Mouse (Mus musculus) kidney, postnatal 4 days (tissue): ENCODE measurements around the gene Tbc1d30.

ENCODE experiments used
- DNase-seq, 2 experiments: peaks; one replicate each; pipeline ENCODE4 v3.0.0; 2021; ENCODE audit warnings: mixed read lengths in 2 of 2

The Tbc1d30 gene

GRCm38 (mm10) chr10:121351066-121351581 lies at the start of gene Tbc1d30:
Gene Tbc1d30, minus strand, starts transcription at chr10:121351278.
- DNase-seq, result peak; percentile 61 to 76

DNA sequence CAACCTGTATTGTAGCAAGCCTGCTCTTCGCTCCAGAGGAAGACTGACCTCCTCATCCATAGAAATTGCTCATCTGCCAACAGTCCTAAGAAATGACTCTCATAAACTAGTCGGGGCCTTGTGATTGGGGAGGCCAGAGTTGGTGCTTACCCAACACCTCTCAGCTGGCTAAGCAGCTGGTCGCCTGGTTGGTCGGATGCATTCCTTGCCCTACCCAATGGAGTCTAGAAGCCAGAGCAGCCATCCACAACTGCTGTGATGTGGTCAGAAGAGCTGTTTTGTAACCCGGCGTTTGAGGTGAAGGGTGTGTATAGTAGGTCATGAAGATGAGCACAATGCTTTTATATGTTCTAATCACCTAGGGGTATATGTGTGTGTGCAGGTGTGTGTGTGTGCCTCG lies 47.5 kb upstream of the Tbc1d30 start:
- no peak for DNase-seq

DNA sequence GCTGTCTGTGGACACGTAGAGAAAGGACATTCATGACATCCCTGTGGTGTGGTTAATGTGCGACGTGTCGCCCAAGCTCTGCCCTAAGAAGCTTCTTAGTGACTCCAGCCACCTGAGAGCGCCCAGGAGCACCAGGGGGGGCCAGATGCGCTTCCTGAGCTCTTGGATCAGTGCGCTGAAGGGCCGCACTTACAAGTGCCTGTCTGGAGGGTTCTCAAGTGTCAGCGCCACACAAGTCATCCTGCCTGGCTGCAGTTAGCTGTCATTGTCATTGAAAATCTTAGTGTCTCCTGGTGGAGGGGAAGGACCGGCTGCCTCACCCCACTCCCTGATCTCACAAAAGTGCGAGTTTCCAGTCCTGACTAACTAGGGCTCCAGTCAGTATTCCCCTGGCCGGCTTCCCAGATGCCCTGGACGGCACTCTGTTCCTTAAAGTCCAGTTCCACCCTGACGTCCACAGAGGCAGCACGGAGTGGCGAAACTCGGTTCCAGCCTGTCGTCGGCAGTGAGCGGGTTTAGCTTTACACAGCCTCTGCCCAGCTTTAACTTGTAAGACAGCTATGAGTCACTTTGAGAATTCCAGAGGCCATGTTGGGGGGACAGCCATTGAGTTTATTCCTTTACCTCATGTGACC lies 44.6 kb upstream of the Tbc1d30 start:
- DNase-seq, result no peak

GRCm38 (mm10) chr10:121394789-121395325 lies 43.8 kb upstream of the Tbc1d30 start:
- DNase-seq, result no peak

- no peak for DNase-seq
Measured at GRCm38 (mm10) chr10:121394270-121394669, 43.2 kb upstream of the Tbc1d30 start.

DNA sequence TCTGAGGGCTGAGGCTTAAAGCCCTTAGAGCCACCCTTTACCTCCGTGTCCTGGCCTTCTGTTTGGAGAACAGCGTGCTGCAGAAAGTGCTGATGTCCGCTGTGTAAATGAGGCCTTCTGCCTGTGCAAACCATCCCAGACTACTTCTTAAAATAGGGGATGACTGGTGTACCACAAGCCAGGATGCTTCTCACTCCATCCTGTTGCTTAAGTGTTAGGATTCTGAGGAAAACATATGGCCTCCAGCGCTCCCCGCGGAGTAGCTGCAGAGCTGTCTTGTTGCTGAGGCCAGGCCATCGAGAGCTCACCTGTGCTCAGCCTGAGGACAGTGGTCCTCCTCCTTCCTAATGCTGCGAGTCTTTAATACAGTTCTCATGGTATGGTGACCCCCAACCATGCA lies 40.8 kb upstream of the Tbc1d30 start:
- no peak for DNase-seq

DNA sequence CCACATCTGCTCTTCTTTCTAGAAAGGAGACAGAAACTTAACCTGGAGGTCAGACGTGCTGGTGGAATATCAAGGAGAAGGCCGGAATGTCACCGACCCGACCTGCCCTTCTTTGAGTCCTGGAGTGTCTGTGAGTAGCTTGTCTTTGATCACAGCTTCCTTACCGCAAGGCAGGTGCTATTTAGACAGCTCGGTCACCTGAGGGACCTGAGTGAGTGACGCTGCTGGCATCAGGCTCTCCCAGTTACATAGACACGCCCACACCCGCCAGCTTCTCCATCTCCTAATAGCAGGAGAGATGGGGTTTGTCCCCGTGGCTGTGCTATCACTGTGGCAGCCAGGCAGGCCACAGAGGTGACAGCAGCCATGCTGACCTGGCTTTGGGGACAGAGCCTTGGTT lies 39.5 kb upstream of the Tbc1d30 start:
- no peak for DNase-seq

- no peak for DNase-seq
Measured at GRCm38 (mm10) chr10:121386347-121386746, 35.3 kb upstream of the Tbc1d30 start.

GRCm38 (mm10) chr10:121385695-121386094 lies 34.6 kb upstream of the Tbc1d30 start:
- DNase-seq, result no peak

- no peak for DNase-seq
Measured at GRCm38 (mm10) chr10:121384710-121385109, 33.6 kb upstream of the Tbc1d30 start.

GRCm38 (mm10) chr10:121381280-121381679 lies 30.2 kb upstream of the Tbc1d30 start:
- DNase-seq, result no peak

- DNase-seq, result no peak
Measured at GRCm38 (mm10) chr10:121379387-121379786, 28.3 kb upstream of the Tbc1d30 start.

DNA sequence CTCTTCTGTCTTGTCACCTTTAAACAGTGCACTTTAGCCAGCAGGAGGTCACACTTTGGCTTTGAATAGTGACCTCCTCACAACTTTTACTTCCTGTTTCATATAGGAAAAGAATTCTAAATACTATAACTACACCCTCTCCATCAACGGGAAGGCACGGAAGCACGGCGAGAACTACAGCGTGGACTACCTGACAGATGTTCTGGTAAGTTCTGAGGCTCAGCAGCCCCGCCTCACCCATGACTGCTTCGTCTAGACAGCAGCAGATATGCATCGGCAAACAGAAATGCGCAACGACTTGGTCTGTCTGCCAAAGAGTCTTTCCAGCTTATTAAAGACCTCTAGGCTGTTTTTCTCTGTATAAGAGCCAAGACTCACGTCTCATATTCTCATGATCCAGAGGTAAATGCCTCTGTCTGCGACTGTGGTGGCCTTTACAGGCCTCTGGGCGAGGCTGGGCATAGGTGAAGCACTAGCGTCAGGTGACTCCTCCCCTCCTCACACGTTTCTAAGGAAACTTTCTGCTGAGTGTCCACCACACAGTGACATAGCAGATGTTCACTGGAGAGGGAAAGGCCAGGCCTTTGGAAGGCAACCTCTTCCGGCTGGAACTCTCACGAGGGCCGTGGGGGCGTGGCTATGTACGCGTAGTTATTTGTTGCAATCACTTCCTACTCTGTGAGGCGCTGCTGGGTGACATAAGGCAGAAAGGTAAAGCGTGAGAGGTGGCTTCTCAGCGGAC lies 25.6 kb upstream of the Tbc1d30 start:
- peak; percentile 31 to 52 for DNase-seq

GRCm38 (mm10) chr10:121375649-121376493 lies 24.8 kb upstream of the Tbc1d30 start:
- peak in 1 of 2 experiments; percentile 47 for DNase-seq

GRCm38 (mm10) chr10:121374693-121375620 lies 23.9 kb upstream of the Tbc1d30 start:
- DNase-seq, result no peak

GRCm38 (mm10) chr10:121374013-121374412 lies 22.9 kb upstream of the Tbc1d30 start:
- no peak for DNase-seq

DNA sequence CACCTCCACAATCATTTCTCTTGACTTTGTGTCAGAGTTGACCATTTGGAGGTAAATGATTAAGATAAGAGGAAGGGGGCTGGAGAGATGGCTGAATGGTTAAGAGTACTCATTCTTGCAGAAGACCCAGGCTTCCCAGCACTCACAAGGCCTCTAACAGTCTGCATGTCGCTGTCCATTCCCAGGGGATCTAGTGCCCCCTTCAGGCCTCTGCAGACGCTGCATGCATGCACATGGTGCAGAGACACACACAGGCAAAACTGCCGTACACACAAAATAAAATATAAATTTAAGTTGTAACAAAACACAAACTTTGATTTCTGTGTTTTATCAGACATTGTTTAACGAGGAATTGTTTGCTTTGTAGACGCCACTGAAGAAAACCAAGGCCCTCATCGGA lies 19.7 kb upstream of the Tbc1d30 start:
- no peak for DNase-seq

DNA sequence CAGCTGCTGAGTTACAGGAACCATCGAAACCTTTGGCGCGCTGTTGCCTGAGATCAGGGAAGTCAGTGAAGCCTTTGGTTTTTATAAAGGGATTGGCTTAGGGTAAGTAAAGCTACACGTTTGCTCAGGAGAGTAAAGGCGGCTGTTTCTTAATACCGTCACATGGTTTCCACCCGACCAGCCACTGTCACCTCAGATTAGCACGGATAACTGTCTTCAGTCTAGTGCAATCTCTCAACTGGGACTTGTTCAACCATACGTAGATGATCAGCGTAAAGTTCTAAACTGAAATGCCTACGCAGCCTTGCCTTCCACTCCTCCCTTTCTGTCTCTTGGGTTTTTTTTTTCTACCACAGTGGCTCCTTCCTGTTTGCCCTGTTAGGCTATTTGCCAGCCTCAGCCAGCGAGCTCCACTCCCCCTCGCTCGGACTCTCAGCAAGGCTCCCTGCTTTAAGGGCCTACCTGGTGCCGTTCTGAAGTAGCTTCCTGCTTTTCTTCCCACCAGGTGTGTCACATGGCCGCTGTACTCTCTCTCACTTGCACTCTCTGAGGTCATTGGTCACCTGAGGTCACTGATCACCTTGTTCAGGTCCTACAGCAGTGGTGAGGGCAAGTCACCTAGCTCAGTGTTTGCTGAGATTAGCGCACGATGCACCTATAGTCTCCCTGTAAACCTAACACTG lies 17.8 kb upstream of the Tbc1d30 start:
- no peak for DNase-seq

- no peak for DNase-seq
Measured at GRCm38 (mm10) chr10:121367780-121368179, 16.7 kb upstream of the Tbc1d30 start.

DNA sequence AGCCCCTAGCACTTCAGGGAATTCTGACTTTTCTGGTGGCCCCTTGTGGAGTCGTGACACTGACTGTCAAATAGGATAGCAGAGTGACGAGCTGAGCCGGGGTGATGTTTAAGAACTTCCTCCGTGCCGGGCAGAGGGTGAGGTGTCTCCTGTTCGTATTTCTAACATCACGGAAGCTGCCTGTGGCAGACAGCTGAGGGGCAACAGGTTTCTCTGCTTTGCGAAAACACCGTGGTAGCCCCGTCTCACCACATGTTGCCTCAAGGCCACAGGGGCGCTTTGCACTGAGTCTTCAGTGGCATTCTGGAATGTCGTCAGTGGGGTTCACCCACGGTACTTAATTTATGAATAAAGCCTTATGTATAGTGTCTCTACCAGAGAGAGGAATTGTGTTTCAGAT lies 16.2 kb upstream of the Tbc1d30 start:
- no peak for DNase-seq

GRCm38 (mm10) chr10:121365781-121366272 lies 14.7 kb upstream of the Tbc1d30 start:
- peak in 1 of 2 experiments; percentile 42 for DNase-seq
